Mouse (Mus musculus) left cerebral cortex, postnatal 14 days (tissue): Measurements from ENCODE around the gene Gimap7. TPM values are rescaled to one million over a fixed set of nuclear protein-coding genes. Genes with fewer than 3 reads are reported as not detected.
"Not testable (repeated sequence)": the region's sequence is repeated elsewhere in the genome, so short reads cannot be mapped to it uniquely, and the experiment has no call there.

Experiments used
- DNase-seq, 2 experiments: peaks; one replicate each; pipeline ENCODE4 v3.0.0; 2021 to 2022; ENCODE audit warnings: low spot score in 2 of 2, mixed read lengths in 1 of 2
- intact Hi-C: fragments of 180-260 bp; cut with DNase I; formaldehyde crosslinking; loops from one replicate; pipeline ENCODE4 v1.15.1; 2025
- long read RNA-seq, 2 experiments: library from polyadenylated mRNA; stranded (forward); transcript quantifications; one replicate each; pipeline ENCODE4 v2.0.0; 2021
- total RNA-seq, 2 experiments: library from RNA; stranded (reverse); gene quantifications; 2 replicates each; pipeline ENCODE4 v1.2.3; 2021

Gimap7 gene
- total RNA-seq, result not detected
- long read RNA-seq, experiment 1, result 0 reads
- long read RNA-seq, experiment 2, result 0 reads

DNA sequence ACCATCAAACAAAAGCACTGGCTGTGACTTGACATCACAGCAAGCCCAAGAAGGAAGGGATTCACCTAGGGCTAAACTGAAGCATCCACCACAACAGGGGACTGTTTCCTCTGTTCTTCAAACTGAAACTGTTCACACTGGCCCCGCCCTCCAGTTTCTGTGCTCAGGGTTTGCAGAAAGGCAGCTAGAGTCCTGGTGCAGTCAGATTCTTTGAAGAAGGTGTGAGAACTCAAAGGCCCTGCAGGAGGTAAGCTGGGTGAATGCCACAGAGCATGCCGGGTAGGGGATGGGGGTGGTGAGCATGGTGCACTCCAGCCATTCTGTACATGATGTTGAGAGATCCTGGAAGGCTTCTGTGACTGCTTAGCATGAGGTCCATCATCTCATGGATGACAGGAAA, at the start of gene Gimap7, which contains the start of gene Gm28053:
Gene Gimap7, plus strand, starts transcription at position 167 of the 400 bp plus-strand sequence.
Gene Gm28053, plus strand, starts transcription at position 153 of the 400 bp plus-strand sequence.
- DNase-seq, result no peak
- intact Hi-C loops, result no loop called here

DNA sequence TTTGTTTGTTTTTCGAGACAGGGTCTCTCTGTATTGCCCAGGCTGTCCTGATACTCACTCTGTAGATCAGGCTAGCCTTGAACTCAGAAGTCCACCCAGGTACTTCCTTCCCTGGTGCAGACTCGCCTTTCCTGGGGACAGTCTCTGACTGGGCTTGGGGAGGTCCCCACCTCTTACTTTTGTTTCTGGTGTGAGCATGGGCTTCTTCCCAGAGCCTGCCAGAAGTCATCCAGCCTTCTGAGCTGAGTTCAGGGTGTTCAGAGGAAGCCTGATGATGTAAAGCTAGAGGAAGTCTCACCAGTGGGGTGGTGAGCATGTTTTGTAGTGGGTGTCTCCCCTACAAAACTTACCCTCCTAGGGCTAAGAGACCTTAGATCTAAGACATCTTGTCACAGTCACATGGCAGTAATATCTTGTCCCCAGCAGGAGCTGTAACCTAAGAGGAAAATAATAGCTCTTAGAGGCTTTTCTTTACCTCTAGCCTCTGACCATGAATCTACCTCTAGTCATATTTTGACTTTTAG, 48.9 kb upstream of the Gimap7 start:
- no peak for DNase-seq
- intact Hi-C loops, result no loop called here

DNA sequence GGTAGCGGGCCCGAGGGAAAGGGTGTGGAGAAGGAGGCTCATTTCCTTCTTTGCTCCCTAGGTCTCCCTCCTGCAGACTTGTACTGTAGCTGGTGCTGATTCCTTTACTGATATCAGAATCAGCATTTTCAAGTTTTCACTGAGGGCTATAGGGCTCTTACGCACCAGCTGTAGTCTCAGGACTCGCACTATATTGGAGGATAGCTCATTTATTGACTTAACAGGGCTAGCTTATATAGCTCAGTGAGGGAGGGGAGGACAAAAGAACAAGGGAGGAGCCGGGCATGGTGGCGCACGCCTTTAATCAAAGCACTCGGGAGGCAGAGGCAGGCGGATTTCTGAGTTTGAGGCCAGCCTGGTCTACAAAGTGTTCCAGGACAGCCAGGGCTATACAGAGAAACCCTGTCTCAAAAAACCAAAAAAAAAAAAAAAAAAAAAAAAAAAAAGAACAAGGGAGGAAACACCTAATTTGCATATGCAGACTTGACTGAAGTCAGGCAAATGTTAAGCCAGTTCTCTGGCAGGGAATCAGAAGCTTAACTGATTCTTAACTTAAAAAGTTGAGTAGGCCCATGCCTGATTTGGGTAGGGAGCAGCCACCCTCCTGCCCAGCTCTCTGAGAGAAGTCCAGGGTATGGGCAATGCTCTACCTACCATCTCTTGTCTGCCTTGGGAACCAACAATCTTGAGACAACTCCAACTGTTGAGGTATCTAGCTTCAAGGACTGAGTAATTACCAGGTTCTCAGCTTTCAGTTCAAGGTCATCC, 43.9 kb upstream of the Gimap7 start:
- DNase-seq, result no peak
- intact Hi-C loops, result no loop called here

DNA sequence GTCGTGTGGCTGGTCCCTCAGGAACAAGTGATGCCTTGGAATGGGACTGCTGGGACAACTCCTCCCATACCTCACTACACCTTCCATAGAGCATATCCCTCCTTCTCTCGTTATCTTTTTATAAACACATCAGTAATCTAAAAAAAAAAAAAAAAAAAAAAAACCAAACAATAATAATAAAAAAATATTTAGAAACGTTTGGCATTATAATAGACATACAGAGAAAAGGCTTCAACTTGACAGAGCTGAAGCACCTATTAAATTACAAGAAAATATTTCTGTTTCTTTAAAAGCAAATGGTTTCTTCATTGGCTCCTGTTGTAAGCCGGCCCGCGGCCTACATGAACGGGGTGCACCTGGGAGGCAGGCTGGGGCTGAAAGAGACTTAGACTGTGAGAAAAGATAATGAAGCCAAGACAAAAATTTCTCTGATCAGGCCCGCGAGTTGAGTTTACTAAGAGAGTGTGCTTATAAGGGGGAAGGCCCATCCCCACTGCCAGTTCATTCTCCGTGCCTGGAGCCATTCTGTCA, 43.0 kb upstream of the Gimap7 start:
- intact Hi-C loops, result no loop called here
- no peak for DNase-seq

DNA sequence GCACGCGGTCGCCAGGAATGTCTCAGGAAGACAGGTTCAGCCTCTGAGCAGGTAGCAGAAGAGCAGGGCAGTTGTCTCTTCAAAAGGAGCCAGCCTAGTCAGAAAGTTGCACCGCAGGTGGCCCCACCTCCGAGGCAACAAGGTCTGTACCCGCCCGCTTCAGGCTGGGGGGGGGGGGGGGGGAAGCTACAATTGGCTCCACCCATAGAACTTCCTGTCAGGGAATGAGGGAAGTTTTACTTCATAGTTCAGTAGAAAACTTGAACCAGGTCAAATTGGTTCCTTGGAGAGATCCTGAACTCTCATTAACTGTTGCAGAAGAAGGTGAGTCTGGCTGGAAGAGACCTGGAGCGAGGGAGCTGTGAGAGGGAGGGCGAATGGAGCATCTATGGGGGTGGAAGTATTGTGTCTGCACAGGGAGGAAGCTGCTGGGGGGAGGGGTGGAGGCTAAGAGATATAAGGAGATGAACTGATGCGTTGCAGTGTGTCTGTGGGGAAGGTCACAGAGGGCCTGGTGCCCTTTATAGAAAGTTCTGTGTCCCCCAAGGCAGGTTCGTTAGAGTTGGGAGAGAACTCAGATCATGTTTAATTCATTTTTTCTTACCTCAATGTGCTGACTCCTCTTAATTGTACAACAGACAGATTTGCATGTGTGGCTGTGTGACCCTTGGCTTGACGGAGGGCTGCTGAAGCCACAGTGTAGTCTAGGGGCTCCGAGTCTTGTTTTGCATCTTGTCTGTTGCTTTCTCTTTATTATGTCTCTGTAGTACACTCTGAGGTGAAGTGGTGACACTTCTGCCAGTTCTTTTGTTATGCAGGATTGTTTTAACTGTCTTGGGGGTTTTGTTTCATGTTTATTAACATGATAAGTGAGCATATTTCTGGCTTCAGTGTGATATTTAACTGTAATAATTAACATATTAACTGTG, 42.2 kb upstream of the Gimap7 start, which contains the start of gene Gimap9:
Gene Gimap9, plus strand, starts transcription at position 199 of the 929 bp plus-strand sequence.
- no peak for DNase-seq
- intact Hi-C loops, result no loop called here

DNA sequence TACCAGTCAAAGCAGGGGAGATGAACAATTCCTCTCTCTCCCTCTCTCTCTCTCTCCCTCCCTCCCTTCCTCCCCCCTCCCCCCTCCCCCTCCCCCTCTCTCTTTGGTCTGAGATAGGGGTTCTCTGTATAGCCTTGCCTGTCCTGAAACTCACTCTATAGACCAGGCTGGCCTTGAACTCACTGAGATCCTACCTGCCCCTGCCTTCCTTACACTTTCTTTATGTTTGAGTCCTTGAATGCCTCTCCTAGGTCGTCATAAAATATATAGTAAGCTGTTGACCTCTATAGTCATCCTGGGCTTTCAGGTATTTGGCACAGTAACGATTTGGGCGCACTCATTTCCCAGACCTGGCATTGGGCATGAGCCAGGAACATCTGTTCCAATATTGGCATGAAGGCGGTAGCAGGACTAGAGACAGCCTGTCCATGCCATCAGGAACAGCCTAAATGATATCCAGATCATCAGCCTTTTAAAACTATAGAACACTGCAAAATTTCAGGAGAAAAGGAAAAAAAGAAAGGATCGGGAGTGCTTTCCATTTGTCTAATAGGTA, 41.5 kb upstream of the Gimap7 start:
- intact Hi-C loops, result no loop called here
- DNase-seq, result no peak

DNA sequence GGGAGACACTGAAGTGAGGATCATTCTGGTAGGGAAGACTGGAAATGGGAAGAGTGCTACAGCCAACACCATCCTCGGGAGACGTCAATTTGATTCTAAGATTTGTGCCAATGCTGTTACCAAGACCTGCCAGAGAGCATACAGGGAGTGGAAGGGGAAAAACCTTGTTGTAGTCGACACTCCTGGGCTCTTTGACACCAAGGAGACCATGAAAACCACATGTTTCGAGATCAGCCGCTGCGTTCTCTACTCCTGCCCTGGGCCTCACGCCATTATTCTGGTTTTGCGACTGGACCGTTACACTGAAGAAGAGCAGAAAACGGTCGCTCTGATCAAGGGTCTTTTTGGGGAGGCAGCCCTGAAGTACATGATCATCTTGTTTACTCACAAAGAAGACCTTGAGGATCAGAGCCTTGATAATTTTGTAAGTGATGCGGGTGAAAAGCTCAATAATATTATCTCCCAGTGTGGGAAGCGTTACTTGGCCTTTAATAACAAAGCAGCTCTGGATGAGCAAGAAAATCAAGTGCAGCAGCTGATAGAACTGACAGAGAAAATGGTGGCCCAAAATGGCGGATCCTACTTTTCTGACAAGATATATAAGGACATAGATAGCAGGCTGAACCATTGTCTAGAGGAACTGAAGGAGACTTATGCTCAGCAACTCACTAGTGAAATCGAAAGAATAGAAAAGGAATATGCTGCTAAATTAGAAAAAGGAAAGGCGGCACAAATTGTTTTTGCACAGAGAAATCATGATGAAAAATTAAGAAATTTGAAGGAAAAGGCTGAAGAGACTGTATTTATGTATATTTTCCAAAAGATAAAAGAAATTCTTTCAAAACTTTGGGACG, 40.7 kb upstream of the Gimap7 start:
- intact Hi-C loops, result no loop called here

DNA sequence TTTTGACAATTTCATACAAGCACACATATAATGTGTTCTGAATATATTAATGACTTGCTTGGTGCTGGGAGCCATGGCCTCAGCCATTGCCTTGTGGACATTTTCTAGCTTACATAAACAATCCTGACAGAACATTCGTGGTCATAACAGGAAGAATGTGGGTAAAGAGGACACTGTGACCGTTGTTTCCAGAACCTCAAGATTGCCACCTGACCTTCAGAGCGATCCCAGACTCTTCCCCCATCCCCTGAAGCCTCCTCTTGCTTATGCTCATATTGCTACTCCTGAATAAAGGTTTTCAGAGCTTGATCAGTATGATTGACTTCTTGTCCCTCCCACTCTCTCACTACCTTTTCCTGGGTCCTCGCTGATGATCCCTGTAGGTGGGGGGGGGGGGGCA, 40.0 kb upstream of the Gimap7 start:
- no peak for DNase-seq
- intact Hi-C loops, result no loop called here

More for the DNA sequence above, 40.7 kb upstream of the Gimap7 start:
- DNase-seq, result no peak

DNA sequence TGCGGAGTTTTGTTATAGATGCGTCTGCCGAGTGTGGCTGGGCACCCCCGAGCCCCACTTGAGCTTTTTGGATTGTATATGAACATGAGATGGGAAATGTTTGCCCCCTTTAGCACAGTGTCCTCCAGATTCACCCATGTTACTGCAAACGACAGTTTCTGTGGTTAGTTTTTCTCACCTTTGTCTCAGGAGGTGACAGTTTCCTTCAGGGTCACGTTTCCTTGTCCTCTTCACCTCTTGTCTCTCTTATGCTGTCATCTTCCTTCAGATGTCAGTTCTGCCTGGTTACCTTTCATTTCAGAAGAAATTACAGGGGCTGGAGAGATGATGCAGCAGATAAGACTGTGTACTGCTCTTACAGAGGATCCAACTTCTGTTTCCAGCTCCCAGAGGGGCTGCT, 38.7 kb upstream of the Gimap7 start:
- intact Hi-C loops, result no loop called here
- DNase-seq, result no peak

DNA sequence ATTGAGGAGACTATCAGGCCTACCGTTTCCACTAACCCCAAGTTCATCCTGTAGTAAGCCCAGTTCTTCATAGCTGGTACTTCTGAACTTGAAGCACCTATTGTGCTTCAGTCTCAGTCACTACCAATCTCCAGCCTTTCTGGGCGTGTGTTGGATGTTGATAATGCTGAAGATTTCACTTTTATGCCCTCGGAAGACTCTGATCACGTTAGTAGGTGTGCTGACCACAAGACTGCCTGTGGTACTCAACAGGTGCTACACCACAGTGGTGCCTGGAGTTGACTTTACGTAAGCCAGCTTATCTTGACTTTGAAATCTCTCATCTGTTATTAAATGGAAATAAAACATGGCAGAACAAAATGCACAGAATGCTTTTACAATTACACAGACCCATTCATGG, 38.0 kb upstream of the Gimap7 start:
- DNase-seq, result no peak
- intact Hi-C loops, result no loop called here

DNA sequence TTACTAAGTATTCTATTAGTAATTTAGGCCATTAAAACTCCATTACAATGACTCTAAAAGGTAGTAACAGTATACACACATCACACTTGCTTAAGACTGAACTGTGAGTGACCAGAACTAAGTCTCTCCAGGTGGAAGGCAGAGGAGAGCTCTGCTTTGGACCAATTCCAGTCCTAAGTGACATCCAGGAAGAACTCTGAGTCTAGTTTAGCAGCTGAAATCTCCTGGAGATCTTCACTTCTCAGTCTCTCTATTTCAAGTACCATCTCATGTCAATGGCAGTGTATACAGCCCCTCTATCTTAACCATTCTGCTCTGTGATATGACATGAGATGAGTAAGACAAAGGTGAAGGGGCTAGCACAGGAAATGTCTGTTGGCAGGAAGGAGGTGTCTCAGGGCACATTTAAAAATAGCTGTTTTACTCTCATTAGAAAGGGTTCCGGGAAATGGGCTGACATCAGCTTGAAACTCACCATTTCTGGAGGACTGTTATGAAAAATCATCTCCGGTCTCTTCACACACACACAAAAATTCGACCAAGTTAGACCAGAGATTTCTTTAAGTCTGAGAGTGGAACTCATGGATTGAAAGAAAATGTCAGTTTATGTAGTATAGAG, 36.8 kb upstream of the Gimap7 start:
- intact Hi-C loops, result no loop called here
- DNase-seq, result no peak

DNA sequence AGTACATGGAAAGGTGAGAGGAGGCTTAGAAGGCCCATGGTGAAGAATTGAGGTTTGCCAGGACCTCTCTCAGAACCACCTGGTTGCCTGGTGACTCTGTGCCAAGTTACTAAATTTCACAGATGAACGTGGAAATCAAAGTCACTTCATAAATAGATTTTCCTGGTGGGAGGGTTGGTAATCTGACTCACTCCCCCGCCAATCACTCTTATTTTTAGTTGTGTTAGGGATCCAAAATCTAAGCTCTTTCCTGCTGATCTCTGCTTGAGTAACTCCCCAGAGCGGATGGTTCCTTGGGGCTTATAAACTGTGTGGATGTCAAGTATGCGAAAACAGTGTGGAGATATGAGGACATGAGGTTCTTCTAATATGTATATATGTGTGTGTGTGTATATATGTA, 36.1 kb upstream of the Gimap7 start:
- intact Hi-C loops, result no loop called here
- DNase-seq, result peak; percentile 5 to 9

DNA sequence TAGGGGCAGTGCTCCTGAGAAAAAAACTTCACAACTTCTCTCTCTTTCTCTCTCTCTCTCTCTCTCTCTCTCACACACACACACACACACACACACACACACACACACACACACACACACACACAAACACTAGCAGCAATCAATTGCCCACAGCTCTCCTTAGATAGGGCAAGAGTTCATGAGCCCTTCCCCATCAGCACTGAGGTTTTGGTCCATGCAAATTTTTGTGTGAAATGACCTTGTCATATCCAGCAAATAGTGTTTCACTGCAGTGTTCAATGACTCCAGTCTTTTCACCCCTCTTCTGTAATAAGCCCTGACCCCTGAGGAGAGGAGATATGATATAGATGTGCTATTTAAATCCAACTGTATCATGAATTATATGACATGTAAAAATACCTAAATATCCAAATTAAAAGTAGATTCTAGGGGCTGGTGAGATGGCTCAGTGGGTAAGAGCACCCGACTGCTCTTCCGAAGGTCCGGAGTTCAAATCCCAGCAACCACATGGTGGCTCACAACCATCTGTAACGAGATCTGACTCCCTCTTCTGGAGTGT, 35.1 kb upstream of the Gimap7 start:
- intact Hi-C loops, DNase-seq: not testable (repeated sequence)

DNA sequence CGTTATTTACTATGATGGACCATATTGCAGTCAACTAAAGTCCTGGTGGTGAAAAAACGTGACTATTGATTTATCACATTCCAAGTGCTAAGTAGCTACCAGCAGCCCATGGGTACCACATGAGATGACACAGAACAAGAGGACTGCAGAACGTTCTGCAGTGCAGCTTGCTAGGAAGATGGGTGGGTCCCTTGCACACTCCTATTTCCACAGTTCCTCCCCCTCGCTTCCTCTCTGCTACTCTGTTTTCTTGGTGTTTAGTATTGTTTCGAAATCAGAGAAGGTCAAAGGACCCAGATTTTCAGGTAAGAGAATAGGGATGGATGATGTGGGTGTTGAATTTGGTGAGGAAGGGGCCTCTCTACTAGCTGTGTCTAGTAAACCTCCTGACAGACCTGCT, 34.1 kb upstream of the Gimap7 start, which contains the start of gene Gimap4:
Gene Gimap4, plus strand, starts transcription at position 231 of the 400 bp plus-strand sequence.
- intact Hi-C loops, result no loop called here
- no peak for DNase-seq

DNA sequence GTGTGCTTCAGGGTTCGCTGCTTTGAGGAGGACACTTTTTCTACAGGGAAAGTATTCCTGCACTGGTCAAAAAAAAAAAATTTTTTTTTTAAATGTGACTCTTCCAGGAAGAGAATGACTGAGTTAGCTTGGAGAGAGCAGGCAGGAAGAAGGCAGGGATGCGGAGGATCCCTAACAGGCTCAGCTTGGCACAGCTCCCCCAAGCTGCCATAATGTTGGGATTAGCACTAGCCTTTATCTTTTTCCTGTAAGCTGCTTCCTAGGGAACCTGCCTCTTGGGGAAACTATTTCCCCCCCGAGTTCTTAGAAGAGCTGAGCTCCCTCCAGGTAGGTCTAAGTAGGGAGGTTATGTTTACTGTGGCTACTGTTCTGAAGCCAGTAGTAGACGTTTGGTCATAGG, 33.6 kb upstream of the Gimap7 start:
- DNase-seq, result no peak
- intact Hi-C loops, result no loop called here

DNA sequence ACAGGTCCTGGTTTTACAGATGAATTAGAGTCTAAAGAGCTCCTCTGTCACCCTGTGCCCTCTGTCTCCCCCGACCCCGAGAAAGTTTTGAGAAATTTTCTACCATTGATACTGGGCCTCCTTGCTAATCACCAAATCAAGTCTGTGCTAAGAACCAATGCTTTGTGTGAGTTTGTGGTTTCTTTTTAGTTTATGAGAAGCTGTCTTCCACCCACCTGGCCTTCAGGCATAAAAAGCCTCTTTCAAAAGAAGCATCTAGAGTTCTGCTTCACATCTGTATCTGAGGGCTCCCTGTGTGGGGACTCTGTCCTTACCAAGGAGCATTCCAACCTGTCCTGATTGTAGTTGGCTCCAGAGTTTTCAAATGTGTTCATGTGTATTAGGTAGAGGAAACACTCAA, 33.2 kb upstream of the Gimap7 start:
- DNase-seq, result no peak
- intact Hi-C loops, result no loop called here

DNA sequence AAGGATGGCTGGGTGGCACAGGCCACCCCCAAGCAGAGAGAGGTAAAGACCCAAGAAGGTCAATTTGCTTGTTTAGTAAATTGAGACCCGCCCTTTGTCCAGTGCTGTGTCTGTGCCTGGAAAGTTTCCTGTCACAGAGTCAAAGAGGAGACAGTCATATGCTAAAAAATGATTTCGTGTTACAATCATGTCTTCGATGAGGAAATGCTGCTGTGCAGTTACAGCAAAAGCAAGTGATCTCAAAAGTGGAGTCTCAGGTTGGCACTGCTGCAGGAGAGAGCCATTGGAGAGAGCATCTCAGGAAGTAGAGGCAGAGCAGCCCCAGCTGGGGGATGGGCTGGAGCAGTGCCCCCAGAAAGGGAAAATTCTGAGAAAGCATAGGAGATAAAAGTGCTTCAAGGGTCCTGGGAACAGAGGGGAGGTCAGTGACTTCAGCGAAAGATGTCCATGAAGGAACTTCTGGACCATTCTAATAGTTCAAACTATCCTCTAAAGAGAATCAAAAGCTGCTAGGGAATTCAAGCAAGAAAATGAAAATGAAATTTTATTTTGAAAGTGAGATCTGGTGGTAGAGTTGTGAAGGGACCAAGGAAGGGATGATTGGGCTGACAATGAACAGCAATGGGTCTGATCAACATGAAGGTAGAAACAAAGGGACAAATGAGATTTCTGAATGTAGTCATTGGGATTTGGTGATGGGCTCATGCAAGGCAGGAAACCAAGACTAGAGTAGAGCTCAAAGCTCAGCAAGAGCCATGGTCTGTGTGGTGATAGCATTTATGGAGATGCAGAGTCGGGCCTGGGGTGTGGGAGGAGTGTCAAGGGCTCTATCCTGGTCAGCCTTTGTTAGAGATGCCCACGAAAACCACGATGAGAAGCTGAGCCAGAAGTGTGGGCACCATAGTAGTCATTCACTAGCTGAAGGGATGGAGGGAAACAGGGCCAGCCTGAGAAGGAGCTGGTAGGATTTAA, 32.4 kb upstream of the Gimap7 start:
- no peak for DNase-seq
- intact Hi-C loops, result no loop called here
